Mouse (Mus musculus) megakaryocyte, embryonic 14.5 days (primary cell): ENCODE data around the gene Hfe. TPM values are rescaled to one million over a fixed set of nuclear protein-coding genes. Genes with fewer than 3 reads are reported as not detected.
"Not testable (repeated sequence)": the region's sequence is repeated elsewhere in the genome, so short reads cannot be mapped to it uniquely, and the experiment has no call there.

Experiments
- H3K27me3 ChIP-seq: replicated peaks from 2 replicates; pipeline ENCODE3; 2012; ENCODE audit warnings: inconsistent platforms
- H3K36me3 ChIP-seq: replicated peaks from 2 replicates; pipeline ENCODE3; 2012; ENCODE audit warnings: low read length, inconsistent platforms, mixed read lengths
- H3K4me1 ChIP-seq: 2 replicates; pipeline ENCODE4 v1.6.1; 2012; ENCODE audit warnings: inconsistent platforms
- H3K4me3 ChIP-seq: replicated peaks from 2 replicates; pipeline ENCODE3; 2012; ENCODE audit warnings: moderate library complexity, mild to moderate bottlenecking, inconsistent platforms
- H3K9me3 ChIP-seq: 2 replicates; pipeline ENCODE4 v1.6.1; 2012; ENCODE audit warnings: inconsistent platforms
- FLI1 ChIP-seq: IDR thresholded peaks from 2 replicates; pipeline ENCODE4 v1.6.1; 2012; ENCODE audit warnings: low read length, inconsistent platforms, mixed read lengths
- GATA1 ChIP-seq: IDR thresholded peaks from 3 replicates; pipeline ENCODE4 v1.6.1; 2012; ENCODE audit warnings: mixed read lengths, low read length, inconsistent platforms, borderline replicate concordance
- polyA plus RNA-seq: library from polyadenylated mRNA; stranded (reverse); fragments of >175 nt; gene quantifications from 2 replicates; pipeline ENCODE4 v1.2.3, GENCODE M21; 2012; ENCODE audit warnings: low replicate concordance; ENCODE audit not compliant: insufficient read depth

Hfe gene
- polyA plus RNA-seq, 1 experiment, result 10.7 TPM

- H3K27me3 ChIP-seq, result no peaks in the 10 kb centered on the region
- peak overlapping the region; percentile 87 for H3K4me3 ChIP-seq
- no peak for TF ChIP-seq FLI1
- no peak for TF ChIP-seq GATA1
- no peaks in the 10 kb centered on the region for H3K9me3 ChIP-seq
- H3K36me3 ChIP-seq, result no peaks in the 10 kb centered on the region
- peaks cover 56% of the 10 kb centered on the region for H3K4me1 ChIP-seq
Measured at GRCm38 (mm10) chr13:23751478-23751956, 40.9 kb upstream of the Hfe start.

- H3K9me3 ChIP-seq, H3K36me3 ChIP-seq, H3K27me3 ChIP-seq: not testable (repeated sequence)
- Histone ChIP-seq H3K4me1 (peaks cover 56% of the 10 kb centered on the region), H3K4me3 (peak within 1 kb of the TSS; percentile 89)
Measured at GRCm38 (mm10) chr13:23750839-23751477, 40.3 kb upstream of the Hfe start, which contains the start of gene Hist1h2ab. Gene Hist1h2ab (plus strand): TSS chr13:23751126.

- Histone ChIP-seq H3K9me3 (no peaks in the 10 kb centered on the region), H3K4me1 (peaks cover 46% of the 10 kb centered on the region), H3K36me3 (no peaks in the 10 kb centered on the region), H3K27me3 (no peaks in the 10 kb centered on the region), H3K4me3 (no peak overlapping the region)
- TF ChIP-seq GATA1, result no peak
Measured at GRCm38 (mm10) chr13:23749563-23750121, 39.0 kb upstream of the Hfe start.

- H3K9me3 ChIP-seq, result no peaks in the 10 kb centered on the region
- H3K27me3 ChIP-seq, result no peaks in the 10 kb centered on the region
- peak overlapping the region; percentile 77 for H3K4me3 ChIP-seq
- no peak for TF ChIP-seq FLI1
- TF ChIP-seq GATA1, result no peak
- peaks cover 51% of the 10 kb centered on the region for H3K4me1 ChIP-seq
- no peaks in the 10 kb centered on the region for H3K36me3 ChIP-seq
Measured at GRCm38 (mm10) chr13:23747892-23748288, 37.2 kb upstream of the Hfe start.

GRCm38 (mm10) chr13:23747081-23747891, 36.6 kb upstream of the Hfe start:
- Histone ChIP-seq H3K27me3 (no peaks in the 10 kb centered on the region), H3K4me1 (peaks cover 49% of the 10 kb centered on the region), H3K36me3 (no peaks in the 10 kb centered on the region), H3K4me3 (peak overlapping the region; percentile 83), H3K9me3 (no peaks in the 10 kb centered on the region)
- TF ChIP-seq GATA1 (no peak), FLI1 (no peak)

GRCm38 (mm10) chr13:23746201-23747080, 35.8 kb upstream of the Hfe start, which contains the start of gene Hist1h2bb:
Gene Hist1h2bb (plus strand): TSS chr13:23746734.
- H3K9me3 ChIP-seq, H3K27me3 ChIP-seq, H3K36me3 ChIP-seq: not testable (repeated sequence)
- H3K4me1 ChIP-seq, result peaks cover 53% of the 10 kb centered on the region
- H3K4me3 ChIP-seq, result peak within 1 kb of the TSS; percentile 90

GRCm38 (mm10) chr13:23745381-23746161, 34.9 kb upstream of the Hfe start, which contains the start of gene Hist1h3c:
Gene Hist1h3c (minus strand): TSS chr13:23745602.
- Histone ChIP-seq H3K4me1 (peaks cover 53% of the 10 kb centered on the region), H3K4me3 (peak within 1 kb of the TSS; percentile 90)
- TF ChIP-seq GATA1, result no peak
- TF ChIP-seq FLI1, result no peak

GRCm38 (mm10) chr13:23744421-23745380, 34.0 kb upstream of the Hfe start:
- Histone ChIP-seq H3K4me3 (peak overlapping the region; percentile 86), H3K9me3 (no peaks in the 10 kb centered on the region), H3K36me3 (no peaks in the 10 kb centered on the region), H3K4me1 (peaks cover 48% of the 10 kb centered on the region), H3K27me3 (no peaks in the 10 kb centered on the region)
- no peak for TF ChIP-seq GATA1
- no peak for TF ChIP-seq FLI1

More at GRCm38 (mm10) chr13:23745381-23746161, 34.9 kb upstream of the Hfe start, which contains the start of gene Hist1h3c:
- H3K9me3 ChIP-seq, result no peaks in the 10 kb centered on the region
- no peaks in the 10 kb centered on the region for H3K27me3 ChIP-seq
- H3K36me3 ChIP-seq, result no peaks in the 10 kb centered on the region
